Mouse (Mus musculus): ENCODE results near the gene Mapk10.

The Mapk10 gene

GRCm38 (mm10) chr5:103211101-103211848 lies at the start of gene Mapk10:
Gene Mapk10, minus strand, starts transcription at chr5:103211334.
- DNase-seq (ENCODE audit: low spot score in 2 of 2): peak; percentile 81 to 92

GRCm38 (mm10) chr5:103256144-103256543 lies 45.0 kb upstream of the Mapk10 start:
- no peak for DNase-seq (ENCODE audit: low spot score in 2 of 2)

- DNase-seq (ENCODE audit: low spot score in 2 of 2): no peak
Observed at GRCm38 (mm10) chr5:103242430-103242829, 31.3 kb upstream of the Mapk10 start.

GRCm38 (mm10) chr5:103231822-103232221 lies 20.7 kb upstream of the Mapk10 start:
- no peak for DNase-seq (ENCODE audit: low spot score in 2 of 2)

GRCm38 (mm10) chr5:103230334-103230733 lies 19.2 kb upstream of the Mapk10 start:
- DNase-seq (ENCODE audit: low spot score in 2 of 2): no peak

GRCm38 (mm10) chr5:103229321-103229720 lies 18.2 kb upstream of the Mapk10 start:
- DNase-seq (ENCODE audit: low spot score in 2 of 2): peak in 1 of 2 experiments; percentile 20

GRCm38 (mm10) chr5:103221997-103222396 lies 10.9 kb upstream of the Mapk10 start:
- DNase-seq (ENCODE audit: low spot score in 2 of 2): no peak

- DNase-seq (ENCODE audit: low spot score in 2 of 2): no peak
Observed at GRCm38 (mm10) chr5:103210644-103211043, 490 bp downstream of the Mapk10 start.

- no peak for DNase-seq (ENCODE audit: low spot score in 2 of 2)
Observed at GRCm38 (mm10) chr5:103210018-103210417, 1.1 kb downstream of the Mapk10 start.

- DNase-seq (ENCODE audit: low spot score in 2 of 2): no peak
Observed at GRCm38 (mm10) chr5:103209486-103209885, 1.6 kb downstream of the Mapk10 start.

- DNase-seq (ENCODE audit: low spot score in 2 of 2): no peak
Observed at GRCm38 (mm10) chr5:103208869-103209268, 2.3 kb downstream of the Mapk10 start.

GRCm38 (mm10) chr5:103208021-103208511 lies 3.1 kb downstream of the Mapk10 start:
- DNase-seq (ENCODE audit: low spot score in 2 of 2): no peak

GRCm38 (mm10) chr5:103197796-103198325 lies 13.3 kb downstream of the Mapk10 start:
- no peak for DNase-seq (ENCODE audit: low spot score in 2 of 2)

GRCm38 (mm10) chr5:103194549-103194948 lies 16.6 kb downstream of the Mapk10 start:
- no peak for DNase-seq (ENCODE audit: low spot score in 2 of 2)

- no peak for DNase-seq (ENCODE audit: low spot score in 2 of 2)
Observed at GRCm38 (mm10) chr5:103193700-103194099, 17.4 kb downstream of the Mapk10 start.

GRCm38 (mm10) chr5:103191577-103191976 lies 19.6 kb downstream of the Mapk10 start:
- no peak for DNase-seq (ENCODE audit: low spot score in 2 of 2)

GRCm38 (mm10) chr5:103184256-103184655 lies 26.9 kb downstream of the Mapk10 start:
- DNase-seq (ENCODE audit: low spot score in 2 of 2): peak in 1 of 2 experiments; percentile 46

GRCm38 (mm10) chr5:103181622-103182021 lies 29.5 kb downstream of the Mapk10 start:
- no peak for DNase-seq (ENCODE audit: low spot score in 2 of 2)

GRCm38 (mm10) chr5:103177010-103177409 lies 34.1 kb downstream of the Mapk10 start:
- DNase-seq (ENCODE audit: low spot score in 2 of 2): no peak

- no peak for DNase-seq (ENCODE audit: low spot score in 2 of 2)
Observed at GRCm38 (mm10) chr5:103175989-103176388, 35.1 kb downstream of the Mapk10 start.

GRCm38 (mm10) chr5:103174607-103175006 lies 36.5 kb downstream of the Mapk10 start:
- DNase-seq (ENCODE audit: low spot score in 2 of 2): peak; percentile 80 to 88

GRCm38 (mm10) chr5:103171207-103171606 lies 39.9 kb downstream of the Mapk10 start:
- DNase-seq (ENCODE audit: low spot score in 2 of 2): no peak

GRCm38 (mm10) chr5:103167371-103167770 lies 43.8 kb downstream of the Mapk10 start:
- DNase-seq (ENCODE audit: low spot score in 2 of 2): peak; percentile 52 to 74
